Mouse (Mus musculus) CH12.LX (cell line): ENCODE data around the gene Timm17a. TPM values are rescaled to one million over a fixed set of nuclear protein-coding genes. Genes with fewer than 3 reads are reported as not detected.

Experiments
- DNase-seq: peaks from one replicate; pipeline ENCODE4 v3.0.0-alpha.2; 2013; ENCODE audit errors: extremely low read depth
- H3K27ac ChIP-seq: 2 replicates; pipeline ENCODE4 v1.5.1; 2012; ENCODE audit warnings: low read depth, mild to moderate bottlenecking, control low read depth, moderate library complexity; ENCODE audit not compliant: insufficient read depth
- H3K27me3 ChIP-seq: replicated peaks from 2 replicates; pipeline ENCODE3; 2012; ENCODE audit warnings: inconsistent platforms
- H3K36me3 ChIP-seq, 2 experiments: replicated peaks in 1 of 2; 2 replicates each; pipeline versions ENCODE3 to v1.6.1; 2012; ENCODE audit warnings: inconsistent platforms in 1 of 2, low read length in 1 of 2, mild to moderate bottlenecking in 1 of 2, mixed read lengths in 1 of 2, moderate library complexity in 1 of 2; ENCODE audit not compliant: control insufficient read depth in 1 of 2, insufficient read depth in 1 of 2
- H3K4me1 ChIP-seq, 2 experiments: 2 replicates each; pipeline ENCODE4 v1.6.1; 2012; ENCODE audit warnings: inconsistent platforms in 1 of 2, moderate library complexity in 1 of 2; ENCODE audit not compliant: insufficient read depth in 2 of 2, control insufficient read depth in 1 of 2
- H3K4me2 ChIP-seq: 2 replicates; pipeline ENCODE4 v1.6.1; 2012; ENCODE audit warnings: low read depth, mild to moderate bottlenecking, control low read depth; ENCODE audit not compliant: poor library complexity, insufficient read depth, severe bottlenecking
- H3K4me3 ChIP-seq, 3 experiments: fragments of 150-350 bp in 1 of 3; sonication (generic) in 1 of 3; replicated peaks in 1 of 3; 2 replicates each; pipeline versions ENCODE3 to v1.5.1; 2011 to 2012; ENCODE audit warnings: low read depth in 2 of 3, low read length in 2 of 3, mild to moderate bottlenecking in 2 of 3, moderate library complexity in 2 of 3, control low read depth in 1 of 3, improper control_type of control experiment in 1 of 3, inconsistent platforms in 1 of 3, mixed read lengths in 1 of 3; ENCODE audit not compliant: poor library complexity in 1 of 3
- H3K79me2 ChIP-seq: replicated peaks from 2 replicates; pipeline ENCODE4 v1.6.1; 2012; ENCODE audit warnings: mild to moderate bottlenecking, moderate library complexity; ENCODE audit not compliant: control insufficient read depth, poor library complexity, insufficient read depth, severe bottlenecking; ENCODE audit errors: extremely low read depth
- H3K9ac ChIP-seq: 2 replicates; pipeline ENCODE4 v1.6.1; 2012; ENCODE audit warnings: low read depth, mild to moderate bottlenecking, control low read depth, moderate library complexity; ENCODE audit not compliant: insufficient read depth
- H3K9me3 ChIP-seq: replicated peaks from 2 replicates; pipeline ENCODE3; 2012; ENCODE audit warnings: low read length, inconsistent platforms, mixed read lengths
- BHLHE40 ChIP-seq: IDR thresholded peaks from 2 replicates; pipeline ENCODE4 v1.6.1; 2011; ENCODE audit warnings: mild to moderate bottlenecking, low read depth, low read length, improper control_type of control experiment
- CHD2 ChIP-seq: IDR thresholded peaks from 2 replicates; pipeline ENCODE4 v1.6.1; 2011; ENCODE audit warnings: low read length, improper control_type of control experiment
- CTCF ChIP-seq, 2 experiments: IDR thresholded peaks in 1 of 2; conservative IDR thresholded peaks in 1 of 2; 2 replicates each; pipeline ENCODE4 v1.5.1; 2011 to 2012; ENCODE audit warnings: low read depth in 2 of 2, low read length in 2 of 2, improper control_type of control experiment in 1 of 2, inconsistent platforms in 1 of 2, mild to moderate bottlenecking in 1 of 2, moderate library complexity in 1 of 2
- E2F4 ChIP-seq: IDR thresholded peaks from 2 replicates; pipeline ENCODE4 v1.6.1; 2011; ENCODE audit warnings: low read depth, low read length, improper control_type of control experiment; ENCODE audit not compliant: insufficient replicate concordance
- ELF1 ChIP-seq: IDR thresholded peaks from 2 replicates; pipeline ENCODE4 v1.6.1; 2014; ENCODE audit warnings: low read depth, mild to moderate bottlenecking, inconsistent platforms, low read length, improper control_type of control experiment
- EP300 ChIP-seq: IDR thresholded peaks from 2 replicates; pipeline ENCODE4 v1.6.1; 2011; ENCODE audit warnings: low read length, improper control_type of control experiment
- ETS1 ChIP-seq: conservative IDR thresholded peaks from 2 replicates; pipeline ENCODE4 v1.6.1; 2012; ENCODE audit warnings: low read depth, mild to moderate bottlenecking, inconsistent platforms, low read length, improper control_type of control experiment, moderate library complexity
- GABPA ChIP-seq: IDR thresholded peaks from 2 replicates; pipeline ENCODE4 v1.6.1; 2012; ENCODE audit warnings: low read depth, low read length, improper control_type of control experiment, inconsistent platforms; ENCODE audit not compliant: insufficient replicate concordance
- HCFC1 ChIP-seq: IDR thresholded peaks from 2 replicates; pipeline ENCODE4 v1.6.1; 2012; ENCODE audit warnings: low read depth, mild to moderate bottlenecking, inconsistent platforms, low read length, improper control_type of control experiment
- MAFK ChIP-seq: IDR thresholded peaks from 2 replicates; pipeline ENCODE4 v1.6.1; 2011; ENCODE audit warnings: low read length, improper control_type of control experiment; ENCODE audit not compliant: insufficient replicate concordance
- MAX ChIP-seq: IDR thresholded peaks from 2 replicates; pipeline ENCODE4 v1.6.1; 2011; ENCODE audit warnings: low read length, improper control_type of control experiment
- MAZ ChIP-seq: IDR thresholded peaks from 2 replicates; pipeline ENCODE4 v1.6.1; 2012; ENCODE audit warnings: low read depth, mild to moderate bottlenecking, inconsistent platforms, low read length, improper control_type of control experiment, moderate library complexity
- MEF2A ChIP-seq: IDR thresholded peaks from 2 replicates; pipeline ENCODE4 v1.6.1; 2014; ENCODE audit warnings: low read depth, mild to moderate bottlenecking, inconsistent platforms, low read length, improper control_type of control experiment, borderline replicate concordance
- MXI1 ChIP-seq: IDR thresholded peaks from 2 replicates; pipeline ENCODE4 v1.6.1; 2011; ENCODE audit warnings: mild to moderate bottlenecking, low read depth, low read length, improper control_type of control experiment
- NELFE ChIP-seq: IDR thresholded peaks from 2 replicates; pipeline ENCODE4 v1.6.1; 2011; ENCODE audit warnings: low read depth, low read length, improper control_type of control experiment
- PAX5 ChIP-seq: IDR thresholded peaks from 2 replicates; pipeline ENCODE4 v1.6.1; 2012; ENCODE audit warnings: low read length, inconsistent platforms, mixed read lengths
- POLR2A ChIP-seq: IDR thresholded peaks from 2 replicates; pipeline ENCODE4 v1.6.1; 2011; ENCODE audit warnings: low read depth, mild to moderate bottlenecking, improper control_type of control experiment, low read length
- POLR2AphosphoS2 ChIP-seq: IDR thresholded peaks from 2 replicates; pipeline ENCODE4 v1.6.1; 2011; ENCODE audit warnings: low read depth, low read length, improper control_type of control experiment
- SIN3A ChIP-seq: IDR thresholded peaks from 2 replicates; pipeline ENCODE4 v1.6.1; 2012; ENCODE audit warnings: low read length, improper control_type of control experiment, inconsistent platforms
- TBP ChIP-seq: conservative IDR thresholded peaks from 2 replicates; pipeline ENCODE4 v1.6.1; 2011; ENCODE audit warnings: low read depth, low read length, improper control_type of control experiment
- TCF12 ChIP-seq: IDR thresholded peaks from 2 replicates; pipeline ENCODE4 v1.6.1; 2014; ENCODE audit warnings: low read depth, mild to moderate bottlenecking, inconsistent platforms, low read length, improper control_type of control experiment
- ZMIZ1 ChIP-seq: IDR thresholded peaks from 2 replicates; pipeline ENCODE4 v1.6.1; 2012; ENCODE audit warnings: low read depth, mild to moderate bottlenecking, inconsistent platforms, low read length, improper control_type of control experiment
- ZNF384 ChIP-seq: IDR thresholded peaks from 2 replicates; pipeline ENCODE4 v1.6.1; 2012; ENCODE audit warnings: low read depth, low read length, improper control_type of control experiment, inconsistent platforms
- dilution Hi-C: fragments of 300-500 bp; cut with MboI; formaldehyde crosslinking; loops from 2 replicates; pipeline ENCODE4 v1.14.3; 2020; ENCODE audit warnings: low sequenced_read_pairs; ENCODE audit not compliant: extremely low pct_unique_long_range_greater_than_20kb, extremely low pct_ligation_motif_present
- in situ Hi-C: fragments of 300-500 bp; cut with MboI; formaldehyde crosslinking; loops from 3 replicates; pipeline ENCODE4 v1.14.3; 2019; ENCODE audit warnings: low sequenced_read_pairs, low pct_ligation_motif_present, low pct_unique_long_range_greater_than_20kb, mixed read lengths
- polyA plus RNA-seq: library from polyadenylated mRNA; unstranded; fragments of >175 nt; gene quantifications from 2 replicates; pipeline ENCODE4 v1.2.1, GENCODE M21; 2012; ENCODE audit warnings: low read depth; ENCODE audit not compliant: insufficient read length
- total RNA-seq, 2 experiments: library from RNA; depleted of rRNA; stranded (reverse); fragments of 300-350 nt in 1 of 2; fragments of >200 nt in 1 of 2; gene quantifications; 2 replicates each; pipeline ENCODE4 v1.2.3; 2012 to 2014

Timm17a gene
- total and polyA plus RNA-seq, 3 experiments, result 126 to 341 (median 238) TPM

GRCm38 (mm10) chr1:135341947-135342346 lies 28.4 kb upstream of the Timm17a start:
- no peaks in the 10 kb centered on the region for H3K9me3 ChIP-seq
- no peak overlapping the region for H3K4me3 ChIP-seq
- H3K9ac ChIP-seq, result no peak overlapping the region
- in situ Hi-C loops (no loop called here), dilution Hi-C loops (no loop called here)
- TF ChIP-seq BHLHE40, result no peak
- TF ChIP-seq CTCF (conservative IDR thresholded peaks at IDR 0.05 in 1 of 2, IDR thresholded peaks at IDR 0.05 in 1 of 2; ENCODE audit: low read depth in 2 of 2, low read length in 2 of 2), result no peak
- no peak for TF ChIP-seq ZNF384
- TF ChIP-seq EP300, result no peak
- TF ChIP-seq GABPA, result no peak
- TF ChIP-seq HCFC1, result no peak
- TF ChIP-seq MEF2A, result no peak
- TF ChIP-seq MAZ, result no peak
- no peak for TF ChIP-seq PAX5
- TF ChIP-seq ELF1, result no peak
- no peak for TF ChIP-seq ETS1
- no peak for TF ChIP-seq ZMIZ1
- no peak for TF ChIP-seq E2F4
- TF ChIP-seq POLR2A, result no peak
- no peak for TF ChIP-seq MAX
- TF ChIP-seq NELFE, result no peak
- TF ChIP-seq MXI1, result no peak
- TF ChIP-seq CHD2, result no peak
- no peak for TF ChIP-seq MAFK
- no peak for TF ChIP-seq TBP
- peaks cover 7 to 12% of the 10 kb centered on the region in 2 experiments for H3K4me1 ChIP-seq
- no peak overlapping the region for H3K4me2 ChIP-seq
- no peak for DNase-seq
- no peaks in the 10 kb centered on the region for H3K27me3 ChIP-seq
- no peaks in the 10 kb centered on the region for H3K79me2 ChIP-seq
- no peaks in the 10 kb centered on the region for H3K36me3 ChIP-seq
- H3K27ac ChIP-seq, result no peak overlapping the region

- no peak for DNase-seq
- Histone ChIP-seq H3K4me1 (peaks cover 0 to 7% of the 10 kb centered on the region in 2 experiments; a peak in 2 of 4 replicates), H3K27me3 (peaks cover 22% of the 10 kb centered on the region), H3K9ac (no peak overlapping the region), H3K27ac (no peak overlapping the region), H3K4me3 (no peak overlapping the region), H3K36me3 (no peaks in the 10 kb centered on the region), H3K9me3 (no peaks in the 10 kb centered on the region), H3K4me2 (no peak overlapping the region), H3K79me2 (no peaks in the 10 kb centered on the region)
- in situ Hi-C loops (no loop called here), dilution Hi-C loops (no loop called here)
- TF ChIP-seq MAX (no peak), POLR2AphosphoS2 (no peak), BHLHE40 (no peak), ETS1 (no peak), MAFK (no peak), ZNF384 (no peak), SIN3A (no peak), TCF12 (no peak)
These were observed 17.0 kb upstream of the Timm17a start for GRCm38 (mm10) chr1:135330578-135330977.
